Mouse (Mus musculus) B cell, adult 2 months (primary cell): ENCODE results near the gene Gm14862.

Experiments
- DNase-seq, 2 experiments: peaks; one replicate each; pipeline ENCODE4 v3.0.0; 2022

Gm14862 gene

GRCm38 (mm10) chrX:9222412-9223221 is 34.1 kb downstream of the Gm14862 start:
- DNase-seq: no peak

GRCm38 (mm10) chrX:9221736-9222135 is 35.0 kb downstream of the Gm14862 start:
- no peak for DNase-seq

GRCm38 (mm10) chrX:9221206-9221605 is 35.5 kb downstream of the Gm14862 start:
- DNase-seq: peak; percentile 52 to 60

- peak; percentile 41 to 46 for DNase-seq
Measured at GRCm38 (mm10) chrX:9219570-9219969, 37.1 kb downstream of the Gm14862 start.

- peak; percentile 18 to 58 for DNase-seq
Measured at GRCm38 (mm10) chrX:9216244-9216643, 40.5 kb downstream of the Gm14862 start.

GRCm38 (mm10) chrX:9205121-9205520 is 51.6 kb downstream of the Gm14862 start:
- no peak for DNase-seq

- DNase-seq: no peak
Measured at GRCm38 (mm10) chrX:9202781-9203405, 53.8 kb downstream of the Gm14862 start.

GRCm38 (mm10) chrX:9201954-9202353 is 54.7 kb downstream of the Gm14862 start:
- DNase-seq: no peak
